8 mouse cellular contexts compared by ENCODE assay signal in the genomic region with DNA sequence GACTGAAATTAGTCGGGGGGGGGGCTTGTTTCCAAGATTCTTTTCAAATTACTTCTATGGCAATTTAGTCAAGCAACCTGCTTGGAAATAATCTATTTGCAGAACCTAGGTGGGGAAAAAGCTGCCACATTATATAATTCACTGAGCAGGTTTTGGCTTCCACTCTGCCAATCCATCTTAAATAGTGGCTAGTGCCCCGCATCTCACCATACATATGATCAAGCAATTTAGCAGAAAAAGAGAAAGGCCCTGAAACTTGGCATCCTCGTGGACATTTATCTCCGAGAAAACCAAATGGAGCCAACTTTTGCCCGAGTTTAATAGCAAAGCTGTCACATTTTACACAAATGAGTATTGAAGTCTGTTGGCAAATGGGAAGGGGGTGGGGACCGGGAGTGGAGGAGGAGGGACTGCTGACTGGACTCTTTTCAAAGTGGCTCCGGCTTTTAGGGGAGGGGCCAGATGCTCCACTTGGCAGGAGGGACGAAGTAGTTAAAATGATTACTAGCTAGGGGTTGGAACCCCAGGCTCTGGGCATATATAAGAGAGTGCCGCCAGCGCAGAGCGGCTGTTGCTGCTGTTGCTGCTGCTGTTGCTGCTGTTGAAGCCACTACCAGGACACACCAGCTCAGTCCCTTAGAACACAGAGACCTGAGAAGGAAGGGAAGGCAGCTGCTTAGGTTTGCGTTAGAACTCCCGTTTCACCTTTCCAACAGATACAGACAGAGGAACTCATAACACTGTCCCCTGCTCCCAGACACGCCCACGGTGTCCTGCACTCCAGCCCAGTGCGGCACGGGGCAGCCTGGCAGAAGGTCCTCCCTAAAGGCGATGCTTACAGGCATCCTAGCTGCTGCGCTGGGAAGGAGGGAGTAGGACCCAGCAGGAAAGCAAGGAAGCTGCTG. TPM values are rescaled to one million over a fixed set of nuclear protein-coding genes. Genes with fewer than 3 reads are reported as not detected.
A peak's percentile ranks its signal among the peaks of the same experiment; 100 is the strongest.
DNase-seq lines count a peak whose midpoint lies in the region; ATAC-seq and TF ChIP-seq lines count a peak whose summit lies in the region.

TSS of gene Chodl (plus strand) at position 567 of the 905 bp plus-strand sequence.

- no peaks in the 10 kb centered on the region for H3K4me1 ChIP-seq in cerebellum, adult 2 months (ENCODE audit: control insufficient read depth, insufficient read depth, low read length)
- H3K4me1 ChIP-seq in neural tube, embryonic 13.5 days (replicated peaks) = peaks cover 18% of the 10 kb centered on the region

- no peak within 1 kb of the TSS for H3K27ac ChIP-seq in cerebellum, adult 2 months (ENCODE audit: insufficient read depth, low read length)
- H3K27ac ChIP-seq in neural tube, embryonic 13.5 days (replicated peaks) = 0 out of 2 replicates have a peak within 1 kb of the TSS, but pooled peaks have one; percentile 11

- DNase-seq in cerebellum, adult 2 months = peak; percentile 5 to 9
- no peak for DNase-seq in cerebellum, adult 9-11 months
- DNase-seq in right cerebral cortex, postnatal 10 days (ENCODE audit: low spot score in 2 of 2) = peak; percentile 42 to 47
- DNase-seq in right cerebral cortex, adult 18-20 months = no peak
- peak; percentile 22 to 38 for DNase-seq in gastrocnemius, postnatal 4 days (ENCODE audit: low spot score in 2 of 2)
- peak; percentile 74 for DNase-seq in left cerebral cortex, postnatal 4 days
- no peak for DNase-seq in spleen, adult 18-20 months

- no peak for TF ChIP-seq POLR2A in cerebellum, adult 2 months (IDR thresholded peaks at IDR 0.05; ENCODE audit: borderline replicate concordance, insufficient read depth, low read length)

- no peaks in the 10 kb centered on the region for H3K9me3 ChIP-seq in neural tube, embryonic 13.5 days

- ATAC-seq in neural tube, embryonic 13.5 days (ENCODE audit: low read depth) = peak; percentile 93

- intact Hi-C loops in left cerebral cortex, postnatal 4 days (cut with DNase I) = no loop called here

- peak within 1 kb of the TSS; percentile 72 for H3K9ac ChIP-seq in neural tube, embryonic 13.5 days

- peak within 1 kb of the TSS; percentile 41 for H3K4me3 ChIP-seq in cerebellum, adult 2 months (replicated peaks; ENCODE audit: insufficient read depth, low read depth, low read length)
- peak within 1 kb of the TSS; percentile 51 for H3K4me3 ChIP-seq in neural tube, embryonic 13.5 days

- H3K27me3 ChIP-seq in cerebellum, adult 2 months (ENCODE audit: control insufficient read depth, insufficient read depth, low read length) = no peaks in the 10 kb centered on the region; the same call in 1 of the 2 replicates
- H3K27me3 ChIP-seq in neural tube, embryonic 13.5 days = peaks cover 10% of the 10 kb centered on the region; the same call in 1 of the 2 replicates

- H3K4me2 ChIP-seq in neural tube, embryonic 13.5 days = peak within 1 kb of the TSS; percentile 91

- WGBS in cerebellum, adult 2 months = 3% methylated on average over 19 of the region's 19 CpGs
- 9% methylated on average over 19 of the region's 19 CpGs for WGBS in neural tube, embryonic 13.5 days

- TF ChIP-seq CTCF in cerebellum, adult 2 months (IDR thresholded peaks at IDR 0.05; ENCODE audit: borderline replicate concordance, insufficient read depth, low read depth, low read length) = no peak

- H3K36me3 ChIP-seq in neural tube, embryonic 13.5 days = no peaks in the 10 kb centered on the region

RNA-seq across cellular contexts. Expression of gene Chodl, which starts in this region (rescaled TPM):
- 4.0 and 6.0 TPM in 2 replicates for polyA plus RNA-seq in cerebellum, adult 2 months (2012; rRNA removed)
- total RNA-seq in gastrocnemius, postnatal 4 days (2021) = 10 to 100 TPM; 25.8 to 33.8 TPM
- 1 to 10 TPM; 4.1 to 6.5 TPM for total RNA-seq in left cerebral cortex, postnatal 4 days (2021)
- polyA plus RNA-seq in neural tube, embryonic 13.5 days (2015; fragmentation: Nextera tagmentation; extraction: Ambion mirVana) = 29.2 and 29.5 TPM in 2 replicates

Comparison
In these comparisons a context has a peak if more than half of its experiments do, and no peak if none do; other contexts are left out.
1. DNase-seq: peak in cerebellum, adult 2 months (2 of 2), right cerebral cortex, postnatal 10 days (2 of 2), gastrocnemius, postnatal 4 days (2 of 2) and left cerebral cortex, postnatal 4 days (single experiment); none in cerebellum, adult 9-11 months (single experiment), right cerebral cortex, adult 18-20 months (single experiment) and spleen, adult 18-20 months (0 of 2).